Mouse (Mus musculus) hematopoietic stem cell, adult 5-6 weeks (primary cell): ENCODE data around the gene Apold1. TPM values are rescaled to one million over a fixed set of nuclear protein-coding genes. Genes with fewer than 3 reads are reported as not detected.
A peak's percentile ranks its signal among the peaks of the same experiment; 100 is the strongest.

Experiments
- ATAC-seq, 2 experiments: fragments of 125-278 bp in 1 of 2; replicated peaks in 1 of 2; 2 replicates each; pipeline ENCODE4 v1.8.0; 2016 to 2017; ENCODE audit warnings: inconsistent platforms in 2 of 2, mild to moderate bottlenecking in 2 of 2, moderate number of reproducible peaks in 2 of 2, low read depth in 1 of 2, moderate TSS enrichment in 1 of 2; ENCODE audit not compliant: low FRiP score in 2 of 2, poor library complexity in 2 of 2, severe bottlenecking in 2 of 2, insufficient read depth in 1 of 2, low TSS enrichment in 1 of 2
- total RNA-seq: library from RNA; stranded (forward); fragments of 172-1452, 232-1000 nt; gene quantifications from 2 replicates; pipeline ENCODE4 v1.2.3, GENCODE M21; 2017

Apold1 gene
- total RNA-seq, 1 experiment from 2014 or later: 2.0 TPM

GRCm38 (mm10) chr6:135011048-135011733 lies 29.7 kb downstream of the Apold1 start, which contains the start of gene Ddx47:
Gene Ddx47, plus strand, starts transcription at chr6:135011612.
- ATAC-seq: peak; percentile 100

- ATAC-seq: peak in 1 of 2 experiments; percentile 13; a peak in 2 of 4 replicates
Measured at GRCm38 (mm10) chr6:135011734-135012116, 30.2 kb downstream of the Apold1 start.

- ATAC-seq: no peak
Measured at GRCm38 (mm10) chr6:135017211-135017610, 35.7 kb downstream of the Apold1 start.

- ATAC-seq: no peak
Measured at GRCm38 (mm10) chr6:135019564-135019963, 38.0 kb downstream of the Apold1 start.

- no peak for ATAC-seq
Measured at GRCm38 (mm10) chr6:135021633-135022032, 40.1 kb downstream of the Apold1 start.

- ATAC-seq: no peak
Measured at GRCm38 (mm10) chr6:135023379-135023778, 41.9 kb downstream of the Apold1 start.

- no peak for ATAC-seq
Measured at GRCm38 (mm10) chr6:135024781-135025420, 43.4 kb downstream of the Apold1 start.

- ATAC-seq: peak; percentile 75 to 88
Measured at GRCm38 (mm10) chr6:135026232-135026631, 44.7 kb downstream of the Apold1 start.

- no peak for ATAC-seq
Measured at GRCm38 (mm10) chr6:135026755-135027154, 45.2 kb downstream of the Apold1 start.

- peak in 1 of 2 experiments; percentile 29; a peak in 2 of 4 replicates for ATAC-seq
Measured at GRCm38 (mm10) chr6:135029246-135029645, 47.7 kb downstream of the Apold1 start.

Other genes starting within 250 kb of the Apold1 start
- gene Dusp16, start 189.1 kb upstream of the Apold1 start, total RNA-seq: 7.8 and 18.8 TPM in 2 replicates
- gene Crebl2, start 151.6 kb upstream of the Apold1 start, total RNA-seq: 12.0 and 15.4 TPM in 2 replicates
- 4.6 and 9.9 TPM in 2 replicates for gene Gpr19, start 83.1 kb upstream of the Apold1 start, total RNA-seq
- gene Cdkn1b, start 61.3 kb upstream of the Apold1 start, total RNA-seq: 74.5 and 98.0 TPM in 2 replicates
- gene Ddx47, start 29.9 kb downstream of the Apold1 start, total RNA-seq: 127 and 132 TPM in 2 replicates
- gene Gprc5a, start 83.9 kb downstream of the Apold1 start, total RNA-seq: 0.84 TPM in 1 of 2 replicates, not detected in the other
- gene Gprc5d, start 136.6 kb downstream of the Apold1 start, total RNA-seq: not detected in 2 replicates
- 14.1 and 15.5 TPM in 2 replicates for gene Fam234b, start 216.3 kb downstream of the Apold1 start, total RNA-seq
- gene Hebp1, start 216.3 kb downstream of the Apold1 start, total RNA-seq: 19.4 and 54.6 TPM in 2 replicates